Mouse (Mus musculus) lung, postnatal 0 days (tissue): ENCODE measurements around the gene 4930558K02Rik. TPM values are rescaled to one million over a fixed set of nuclear protein-coding genes. Genes with fewer than 3 reads are reported as not detected.

Source experiments
- ATAC-seq: fragments of 200-750 bp; cut with Nextera tagmentation; 2 replicates; pipeline ENCODE4 v1.8.0; 2017; ENCODE audit warnings: moderate library complexity
- DNase-seq: peaks from one replicate; pipeline ENCODE4 v3.0.0-alpha.2; 2016; ENCODE audit warnings: low spot score
- H3K27ac ChIP-seq: fragments of 300-500 bp; sonication (generic); 2 replicates; pipeline ENCODE4 v1.5.1; 2014; ENCODE audit warnings: antibody characterized with exemption, mild to moderate bottlenecking, low read length, mixed read lengths
- H3K27me3 ChIP-seq: fragments of 300-500 bp; sonication (generic); replicated peaks from 2 replicates; pipeline ENCODE4 v1.6.1; 2014; ENCODE audit warnings: low read length, mixed read lengths; ENCODE audit not compliant: insufficient read depth
- H3K36me3 ChIP-seq: fragments of 300-500 bp; sonication (generic); 2 replicates; pipeline ENCODE4 v1.6.1; 2014; ENCODE audit warnings: low read length, mixed read lengths; ENCODE audit not compliant: insufficient read depth
- H3K4me1 ChIP-seq: fragments of 300-500 bp; sonication (generic); 2 replicates; pipeline ENCODE4 v1.6.1; 2014; ENCODE audit warnings: antibody characterized with exemption, low read depth, low read length, mixed read lengths; ENCODE audit not compliant: insufficient read depth
- H3K4me2 ChIP-seq: fragments of 300-500 bp; sonication (generic); replicated peaks from 2 replicates; pipeline ENCODE4 v1.6.1; 2014; ENCODE audit warnings: low read depth, mild to moderate bottlenecking, low read length, moderate library complexity, mixed read lengths
- H3K4me3 ChIP-seq: fragments of 300-500 bp; sonication (generic); 2 replicates; pipeline ENCODE4 v1.5.1; 2014; ENCODE audit warnings: low read depth, low read length
- H3K9ac ChIP-seq: fragments of 300-500 bp; sonication (generic); replicated peaks from 2 replicates; pipeline ENCODE4 v1.6.1; 2014; ENCODE audit warnings: low read depth, mild to moderate bottlenecking
- H3K9me3 ChIP-seq: fragments of 300-500 bp; sonication (generic); 2 replicates; pipeline ENCODE4 v1.6.1; 2016; ENCODE audit warnings: low read length, mixed read lengths
- CTCF ChIP-seq: IDR thresholded peaks from 2 replicates; pipeline ENCODE4 v1.5.1; 2016; ENCODE audit warnings: antibody characterized with exemption, mild to moderate bottlenecking
- EP300 ChIP-seq: IDR thresholded peaks from 2 replicates; pipeline ENCODE4 v1.6.1; 2016; ENCODE audit warnings: antibody characterized with exemption, mild to moderate bottlenecking, control low read depth
- WGBS: fragments of 180-500 bp; shearing (Covaris S2); extraction: QIAGEN DNeasy Blood & Tissue Kit; methylation state at CpG from one replicate; pipeline ENCODE4 v1.1.7; 2014; 5-methylcytosine and 5-hydroxymethylcytosine counted together
- polyA plus RNA-seq: library from polyadenylated mRNA; unstranded; fragments of >200 nt; fragmentation: Nextera tagmentation; extraction: Ambion mirVana; gene quantifications from 2 replicates; pipeline ENCODE4 v1.2.1, GENCODE M21; 2015

4930558K02Rik gene
- polyA plus RNA-seq, result not detected in 2 replicates

GRCm38 (mm10) chr1:161979536-161979935 is at the start of gene 4930558K02Rik:
TSS of gene 4930558K02Rik (minus strand) at chr1:161979636.
- H3K4me1 ChIP-seq, result 0 out of 2 replicates have a peak, but pooled peaks cover under 1% of the 10 kb centered on the region
- 69% methylated on average over 1 of the region's 1 CpGs for WGBS
- H3K9me3 ChIP-seq, result no peaks in the 10 kb centered on the region
- H3K4me3 ChIP-seq, result no peak within 1 kb of the TSS
- ATAC-seq (no peak), DNase-seq (no peak)
- no peak for TF ChIP-seq CTCF
- no peak for TF ChIP-seq EP300
- no peak within 1 kb of the TSS for H3K4me2 ChIP-seq
- no peaks in the 10 kb centered on the region for H3K27me3 ChIP-seq
- no peak within 1 kb of the TSS for H3K27ac ChIP-seq
- H3K36me3 ChIP-seq, result no peaks in the 10 kb centered on the region
- no peak within 1 kb of the TSS for H3K9ac ChIP-seq

- no peak for ATAC-seq
- WGBS, result 50% methylated on average over 8 of the region's 8 CpGs
- H3K27ac ChIP-seq, result 0 out of 2 replicates have a peak overlapping the region, but pooled peaks have one; percentile 11
Measured at GRCm38 (mm10) chr1:162023681-162024270, 44.3 kb upstream of the 4930558K02Rik start.

GRCm38 (mm10) chr1:162020766-162021165 is 41.3 kb upstream of the 4930558K02Rik start:
- ATAC-seq (no peak), DNase-seq (no peak)
- Histone ChIP-seq H3K36me3 (no peaks in the 10 kb centered on the region), H3K4me1 (peaks cover 7% of the 10 kb centered on the region; the same call in 1 of the 2 replicates), H3K27ac (no peak overlapping the region), H3K27me3 (no peaks in the 10 kb centered on the region), H3K9me3 (no peaks in the 10 kb centered on the region), H3K9ac (no peak overlapping the region), H3K4me3 (no peak overlapping the region), H3K4me2 (no peak overlapping the region)
- 77% methylated on average over 4 of the region's 4 CpGs for WGBS
- TF ChIP-seq EP300 (no peak), CTCF (no peak)

More at GRCm38 (mm10) chr1:162023681-162024270, 44.3 kb upstream of the 4930558K02Rik start:
- TF ChIP-seq CTCF (no peak), EP300 (no peak)
- DNase-seq, result no peak
- no peak overlapping the region for H3K4me3 ChIP-seq
- H3K4me1 ChIP-seq, result no peaks in the 10 kb centered on the region
- H3K9ac ChIP-seq, result no peak overlapping the region
- H3K4me2 ChIP-seq, result no peak overlapping the region
- no peaks in the 10 kb centered on the region for H3K27me3 ChIP-seq
- no peaks in the 10 kb centered on the region for H3K36me3 ChIP-seq
- no peaks in the 10 kb centered on the region for H3K9me3 ChIP-seq

GRCm38 (mm10) chr1:162020303-162020731 is 40.9 kb upstream of the 4930558K02Rik start:
- 71% methylated on average over 7 of the region's 7 CpGs for WGBS
- Histone ChIP-seq H3K9ac (no peak overlapping the region), H3K9me3 (no peaks in the 10 kb centered on the region), H3K27me3 (no peaks in the 10 kb centered on the region), H3K4me2 (no peak overlapping the region), H3K27ac (no peak overlapping the region), H3K36me3 (no peaks in the 10 kb centered on the region), H3K4me3 (no peak overlapping the region), H3K4me1 (peaks cover 7% of the 10 kb centered on the region; the same call in 1 of the 2 replicates)
- TF ChIP-seq EP300, result no peak
- no peak for ATAC-seq
- DNase-seq, result no peak

- Histone ChIP-seq H3K4me1 (peaks cover 7% of the 10 kb centered on the region; the same call in 1 of the 2 replicates), H3K9ac (no peak overlapping the region), H3K4me2 (no peak overlapping the region), H3K4me3 (no peak overlapping the region), H3K9me3 (no peaks in the 10 kb centered on the region), H3K27me3 (no peaks in the 10 kb centered on the region), H3K36me3 (no peaks in the 10 kb centered on the region), H3K27ac (no peak overlapping the region)
- DNase-seq, result no peak
- 51% methylated on average over 6 of the region's 6 CpGs for WGBS
- TF ChIP-seq CTCF, result no peak
- no peak for TF ChIP-seq EP300
- no peak for ATAC-seq
Measured at GRCm38 (mm10) chr1:162018601-162018977, 39.2 kb upstream of the 4930558K02Rik start.

GRCm38 (mm10) chr1:162017975-162018600 is 38.7 kb upstream of the 4930558K02Rik start:
- Histone ChIP-seq H3K36me3 (no peaks in the 10 kb centered on the region), H3K27ac (no peak overlapping the region), H3K27me3 (no peaks in the 10 kb centered on the region), H3K9ac (no peak overlapping the region), H3K9me3 (no peaks in the 10 kb centered on the region), H3K4me1 (peaks cover 7% of the 10 kb centered on the region; the same call in 1 of the 2 replicates), H3K4me3 (no peak overlapping the region), H3K4me2 (peak overlapping the region; percentile 22; the same call in 1 of the 2 replicates)
- ATAC-seq (no peak), DNase-seq (no peak)
- WGBS, result 22% methylated on average over 13 of the region's 13 CpGs
- TF ChIP-seq EP300 (no peak), CTCF (no peak)
